Mouse (Mus musculus): ENCODE results near the gene B4galt5.

Gene B4galt5

GRCm38 (mm10) chr2:167257790-167258189 lies 91.2 kb downstream of the B4galt5 start:
- no peak for DNase-seq (ENCODE audit: low read depth, low spot score)

- no peak for DNase-seq (ENCODE audit: low read depth, low spot score)
These were observed 94.2 kb downstream of the B4galt5 start for GRCm38 (mm10) chr2:167254808-167255207.

DNA sequence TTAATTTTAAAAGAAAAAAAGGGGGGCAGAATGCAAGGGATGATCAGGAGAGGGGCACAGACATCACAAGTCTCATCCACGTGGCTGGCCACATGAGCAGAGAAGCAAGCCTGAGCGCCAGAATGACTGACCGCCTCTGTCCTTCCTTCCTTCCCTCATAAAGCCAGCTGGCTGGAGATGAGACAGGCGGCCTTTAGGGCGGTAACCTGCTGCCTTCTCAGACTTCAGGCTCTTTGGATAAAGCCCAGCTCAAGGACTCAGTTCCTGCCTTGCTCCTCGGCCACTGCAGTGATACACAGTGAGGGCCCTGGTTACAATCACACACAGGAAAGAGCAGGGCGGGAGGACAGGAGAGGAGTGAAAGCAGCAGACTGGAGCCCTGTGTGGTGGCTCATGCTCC lies 94.8 kb downstream of the B4galt5 start:
- no peak for DNase-seq (ENCODE audit: low read depth, low spot score)

- DNase-seq (ENCODE audit: low read depth, low spot score), result no peak
These were observed 95.5 kb downstream of the B4galt5 start for GRCm38 (mm10) chr2:167253476-167253875.

GRCm38 (mm10) chr2:167252057-167252687 lies 96.8 kb downstream of the B4galt5 start:
- DNase-seq (ENCODE audit: low read depth, low spot score), result no peak

GRCm38 (mm10) chr2:167250736-167251337 lies 98.1 kb downstream of the B4galt5 start:
- DNase-seq (ENCODE audit: low read depth, low spot score), result no peak

- no peak for DNase-seq (ENCODE audit: low read depth, low spot score)
These were observed 98.8 kb downstream of the B4galt5 start for GRCm38 (mm10) chr2:167250003-167250735.

- no peak for DNase-seq (ENCODE audit: low read depth, low spot score)
These were observed 99.4 kb downstream of the B4galt5 start for GRCm38 (mm10) chr2:167249591-167249990.

All from WW6 (cell line).